Mouse (Mus musculus) midbrain, embryonic 16.5 days (tissue): ENCODE data around the gene Slc13a3. TPM values are rescaled to one million over a fixed set of nuclear protein-coding genes. Genes with fewer than 3 reads are reported as not detected.
A peak's percentile ranks its signal among the peaks of the same experiment; 100 is the strongest.
"Not testable (repeated sequence)": the region's sequence is repeated elsewhere in the genome, so short reads cannot be mapped to it uniquely, and the experiment has no call there.

Experiments used
- ATAC-seq: fragments of 200-750 bp; cut with Nextera tagmentation; 2 replicates; pipeline ENCODE4 v1.8.0; 2017; ENCODE audit warnings: moderate TSS enrichment
- H3K27ac ChIP-seq: fragments of 300-500 bp; sonication (generic); 2 replicates; pipeline ENCODE4 v1.5.1; 2014; ENCODE audit warnings: mild to moderate bottlenecking, low read length, mixed read lengths
- H3K27me3 ChIP-seq: fragments of 300-500 bp; sonication (generic); 2 replicates; pipeline ENCODE4 v1.6.1; 2014; ENCODE audit warnings: low read depth, low read length, mixed read lengths; ENCODE audit not compliant: control insufficient read depth, insufficient read depth
- H3K36me3 ChIP-seq: fragments of 300-500 bp; sonication (generic); 2 replicates; pipeline ENCODE4 v1.6.1; 2014; ENCODE audit warnings: mild to moderate bottlenecking, low read length, moderate library complexity, mixed read lengths; ENCODE audit not compliant: control insufficient read depth, insufficient read depth
- H3K4me1 ChIP-seq: fragments of 300-500 bp; sonication (generic); 2 replicates; pipeline ENCODE4 v1.6.1; 2014; ENCODE audit warnings: mild to moderate bottlenecking, low read length, mixed read lengths; ENCODE audit not compliant: control insufficient read depth, insufficient read depth
- H3K4me2 ChIP-seq: fragments of 300-500 bp; sonication (generic); 2 replicates; pipeline ENCODE4 v1.6.1; 2014; ENCODE audit warnings: mild to moderate bottlenecking, low read length, mixed read lengths
- H3K4me3 ChIP-seq: fragments of 300-500 bp; sonication (generic); 2 replicates; pipeline ENCODE4 v1.5.1; 2014; ENCODE audit warnings: low read depth, mild to moderate bottlenecking, low read length, moderate library complexity, mixed read lengths
- H3K9ac ChIP-seq: fragments of 300-500 bp; sonication (generic); 2 replicates; pipeline ENCODE4 v1.6.1; 2014; ENCODE audit warnings: low read depth, low read length, mixed read lengths
- H3K9me3 ChIP-seq: fragments of 300-500 bp; sonication (generic); replicated peaks from 2 replicates; pipeline ENCODE4 v1.6.1; 2014; ENCODE audit warnings: mild to moderate bottlenecking, low read length, mixed read lengths; ENCODE audit not compliant: control insufficient read depth, poor library complexity, severe bottlenecking
- WGBS: fragments of 180-500 bp; shearing (Covaris S2); extraction: QIAGEN DNeasy Blood & Tissue Kit; methylation state at CpG from one replicate; pipeline ENCODE4 v1.1.7; 2014; 5-methylcytosine and 5-hydroxymethylcytosine counted together
- polyA plus RNA-seq: library from polyadenylated mRNA; unstranded; fragments of >200 nt; fragmentation: Nextera tagmentation; extraction: Ambion mirVana; gene quantifications from 2 replicates; pipeline ENCODE4 v1.2.1, GENCODE M21; 2015

Gene Slc13a3
- 8.4 and 10.6 TPM in 2 replicates for polyA plus RNA-seq

- peaks cover 4% of the 10 kb centered on the region for H3K4me1 ChIP-seq
- WGBS: under 1% methylated on average over 21 of the region's 35 CpGs
- peak within 1 kb of the TSS; percentile 25 for H3K4me3 ChIP-seq
- no peak within 1 kb of the TSS for H3K27ac ChIP-seq
- no peaks in the 10 kb centered on the region for H3K9me3 ChIP-seq
- peak within 1 kb of the TSS; percentile 50 for H3K4me2 ChIP-seq
- 0 out of 2 replicates have a peak within 1 kb of the TSS, but pooled peaks have one; percentile 22 for H3K9ac ChIP-seq
- no peak for ATAC-seq
- no peaks in the 10 kb centered on the region for H3K36me3 ChIP-seq
- H3K27me3 ChIP-seq: peaks cover 16% of the 10 kb centered on the region; the same call in 1 of the 2 replicates
Observed at GRCm38 (mm10) chr2:165473003-165473402, at the start of gene Slc13a3. Gene Slc13a3 (minus strand): TSS chr2:165473230.

GRCm38 (mm10) chr2:165515178-165515728, 42.2 kb upstream of the Slc13a3 start:
- H3K9me3 ChIP-seq: no peaks in the 10 kb centered on the region
- no peak for ATAC-seq

GRCm38 (mm10) chr2:165512870-165513600, 40.0 kb upstream of the Slc13a3 start:
- WGBS: 31% methylated on average over 11 of the region's 11 CpGs
- ATAC-seq: no peak
- H3K36me3 ChIP-seq: no peaks in the 10 kb centered on the region
- H3K9me3 ChIP-seq: no peaks in the 10 kb centered on the region
- H3K4me2 ChIP-seq: no peak overlapping the region
- peaks cover 13% of the 10 kb centered on the region for H3K4me1 ChIP-seq
- H3K9ac ChIP-seq: no peak overlapping the region
- no peak overlapping the region for H3K4me3 ChIP-seq
- no peak overlapping the region for H3K27ac ChIP-seq
- no peaks in the 10 kb centered on the region for H3K27me3 ChIP-seq

More at GRCm38 (mm10) chr2:165515178-165515728, 42.2 kb upstream of the Slc13a3 start:
- 97% methylated on average over 20 of the region's 20 CpGs for WGBS
- Histone ChIP-seq H3K27me3 (no peaks in the 10 kb centered on the region), H3K9ac (no peak overlapping the region), H3K4me2 (no peak overlapping the region), H3K4me3 (no peak overlapping the region), H3K27ac (no peak overlapping the region), H3K4me1 (peaks cover 13% of the 10 kb centered on the region), H3K36me3 (no peaks in the 10 kb centered on the region)

- no peak for ATAC-seq
- Histone ChIP-seq H3K9ac (no peak overlapping the region), H3K4me1 (peaks cover 13% of the 10 kb centered on the region), H3K9me3 (no peaks in the 10 kb centered on the region), H3K27me3 (no peaks in the 10 kb centered on the region), H3K27ac (no peak overlapping the region), H3K36me3 (no peaks in the 10 kb centered on the region), H3K4me2 (no peak overlapping the region), H3K4me3 (no peak overlapping the region)
- 57% methylated on average over 7 of the region's 7 CpGs for WGBS
Observed at GRCm38 (mm10) chr2:165512426-165512825, 39.4 kb upstream of the Slc13a3 start.

GRCm38 (mm10) chr2:165511530-165511929, 38.5 kb upstream of the Slc13a3 start:
- H3K9ac ChIP-seq, H3K9me3 ChIP-seq, ATAC-seq, H3K4me3 ChIP-seq, H3K36me3 ChIP-seq, H3K27ac ChIP-seq, H3K4me2 ChIP-seq, H3K27me3 ChIP-seq: not testable (repeated sequence)
- peaks cover 13% of the 10 kb centered on the region for H3K4me1 ChIP-seq
- 84% methylated on average over 4 of the region's 4 CpGs for WGBS

GRCm38 (mm10) chr2:165510914-165511458, 38.0 kb upstream of the Slc13a3 start:
- 68% methylated on average over 2 of the region's 2 CpGs for WGBS

GRCm38 (mm10) chr2:165510466-165510865, 37.4 kb upstream of the Slc13a3 start:
- Histone ChIP-seq H3K4me1 (peaks cover 13% of the 10 kb centered on the region), H3K27me3 (no peaks in the 10 kb centered on the region), H3K9me3 (no peaks in the 10 kb centered on the region), H3K36me3 (no peaks in the 10 kb centered on the region), H3K9ac (no peak overlapping the region), H3K4me2 (no peak overlapping the region), H3K27ac (no peak overlapping the region), H3K4me3 (no peak overlapping the region)
- 33% methylated on average over 5 of the region's 5 CpGs for WGBS
- ATAC-seq: no peak

More at GRCm38 (mm10) chr2:165510914-165511458, 38.0 kb upstream of the Slc13a3 start:
- H3K9me3 ChIP-seq, H3K4me3 ChIP-seq, H3K9ac ChIP-seq, H3K4me2 ChIP-seq, H3K36me3 ChIP-seq, H3K27ac ChIP-seq, H3K27me3 ChIP-seq, ATAC-seq: not testable (repeated sequence)
- peaks cover 13% of the 10 kb centered on the region for H3K4me1 ChIP-seq

- 82% methylated on average over 9 of the region's 9 CpGs for WGBS
Observed at GRCm38 (mm10) chr2:165509686-165510085, 36.7 kb upstream of the Slc13a3 start.

More at GRCm38 (mm10) chr2:165509686-165510085, 36.7 kb upstream of the Slc13a3 start:
- Histone ChIP-seq H3K9me3 (no peaks in the 10 kb centered on the region), H3K4me1 (peaks cover 13% of the 10 kb centered on the region), H3K4me2 (no peak overlapping the region), H3K27me3 (no peaks in the 10 kb centered on the region), H3K9ac (no peak overlapping the region), H3K27ac (no peak overlapping the region), H3K4me3 (no peak overlapping the region), H3K36me3 (no peaks in the 10 kb centered on the region)
- ATAC-seq: no peak
